Mouse (Mus musculus) gastrocnemius, postnatal 36 days (tissue): ENCODE results near the gene Csmd2. TPM values are rescaled to one million over a fixed set of nuclear protein-coding genes. Genes with fewer than 3 reads are reported as not detected.

Source experiments
- DNase-seq, 2 experiments: peaks; one replicate each; pipeline ENCODE4 v3.0.0; 2022
- intact Hi-C: fragments of 180-260 bp; cut with DNase I; formaldehyde crosslinking; loops from one replicate; pipeline ENCODE4 v1.15.1; 2025
- total RNA-seq, 2 experiments: library from RNA; stranded (reverse); gene quantifications; 2 replicates each; pipeline ENCODE4 v1.2.3; 2021

The Csmd2 gene
- total RNA-seq, 2 experiments from 2014 or later, result not detected

GRCm38 (mm10) chr4:128315328-128315727 is 327.7 kb downstream of the Csmd2 start:
- DNase-seq, result no peak
- intact Hi-C loops, result no loop called here

DNA sequence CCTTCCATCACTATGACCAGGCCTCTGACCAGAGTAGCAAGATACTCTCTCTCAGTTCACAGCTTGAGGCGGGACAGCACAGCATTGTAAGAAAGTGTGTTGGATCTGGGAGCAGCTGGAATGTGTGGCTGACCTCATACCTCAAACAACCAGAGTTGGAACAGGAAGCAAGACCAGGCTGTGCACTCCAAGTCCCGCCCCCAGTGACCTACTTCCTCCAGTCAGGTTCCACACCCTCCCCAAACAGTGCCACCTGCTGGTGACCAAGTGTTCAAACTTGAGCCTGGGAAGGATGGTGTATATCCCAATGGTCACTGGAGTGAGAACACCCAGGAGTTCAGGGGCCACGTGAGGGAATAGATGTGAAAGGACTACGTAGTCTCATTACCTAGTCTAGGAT is 330.3 kb downstream of the Csmd2 start:
- intact Hi-C loops, result no loop called here
- DNase-seq, result no peak

- intact Hi-C loops, result no loop called here
- no peak for DNase-seq
Measured at GRCm38 (mm10) chr4:128325511-128325910, 337.9 kb downstream of the Csmd2 start.

DNA sequence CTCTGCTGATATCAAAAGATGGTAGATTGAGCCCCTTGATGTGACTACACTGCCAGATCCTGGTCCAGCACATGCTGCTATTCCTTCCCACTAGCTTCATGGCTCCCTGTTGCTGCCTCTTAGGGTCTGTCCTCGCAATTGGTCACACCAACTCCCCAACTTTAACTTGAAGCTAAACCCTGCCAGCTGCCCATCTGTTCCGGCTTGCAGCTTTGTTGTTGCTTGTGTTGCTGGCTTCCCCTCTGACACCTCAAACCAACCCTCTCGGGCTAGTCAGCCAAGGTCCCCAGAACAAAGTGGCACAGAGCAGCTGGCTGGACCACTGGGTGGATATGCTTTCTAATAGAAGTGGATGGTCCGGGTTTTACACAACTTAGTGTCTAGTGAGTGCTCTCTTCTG is 339.1 kb downstream of the Csmd2 start:
- intact Hi-C loops, result no loop called here
- no peak for DNase-seq

DNA sequence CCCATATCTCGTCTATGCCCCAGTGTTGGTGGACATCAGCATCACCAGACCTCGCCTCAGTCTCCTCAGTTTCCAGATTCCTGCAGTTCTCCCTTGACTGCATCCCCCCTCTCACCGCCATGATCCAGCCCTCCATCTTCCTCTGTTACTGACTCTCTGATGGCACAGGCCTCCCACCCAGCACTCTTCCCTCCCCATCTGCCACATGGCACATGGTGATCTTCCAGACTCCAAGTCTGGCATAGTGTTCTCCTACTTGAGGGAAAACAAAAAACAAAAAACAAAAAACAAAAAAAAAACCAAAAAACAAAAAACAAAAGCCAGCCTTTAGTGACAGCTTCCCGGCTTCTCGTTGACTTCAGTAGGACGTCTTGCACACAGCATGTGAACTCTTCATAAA is 339.8 kb downstream of the Csmd2 start:
- no peak for DNase-seq
- intact Hi-C loops, result no loop called here

DNA sequence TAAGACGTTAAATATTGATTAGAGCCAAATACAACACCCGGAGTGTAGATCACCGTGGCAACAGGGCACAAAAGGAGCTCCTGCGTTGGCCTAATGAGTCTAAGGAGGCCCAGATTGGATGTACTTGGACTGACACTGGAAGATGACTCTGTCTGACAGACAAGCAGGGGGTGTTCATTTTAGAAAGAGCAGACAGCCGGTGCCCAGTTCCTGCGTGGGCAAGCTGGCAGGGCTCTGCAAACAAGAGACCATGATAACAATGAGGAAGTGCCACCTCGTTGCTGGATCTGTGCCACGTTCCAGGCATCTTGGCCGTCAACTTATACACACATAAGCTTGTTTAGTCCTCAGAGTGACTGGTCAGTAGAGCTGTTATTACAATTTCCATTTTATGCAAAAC is 342.9 kb downstream of the Csmd2 start:
- intact Hi-C loops, result no loop called here
- no peak for DNase-seq

- intact Hi-C loops, result no loop called here
- DNase-seq, result no peak
Measured at GRCm38 (mm10) chr4:128340457-128340856, 352.8 kb downstream of the Csmd2 start.

DNA sequence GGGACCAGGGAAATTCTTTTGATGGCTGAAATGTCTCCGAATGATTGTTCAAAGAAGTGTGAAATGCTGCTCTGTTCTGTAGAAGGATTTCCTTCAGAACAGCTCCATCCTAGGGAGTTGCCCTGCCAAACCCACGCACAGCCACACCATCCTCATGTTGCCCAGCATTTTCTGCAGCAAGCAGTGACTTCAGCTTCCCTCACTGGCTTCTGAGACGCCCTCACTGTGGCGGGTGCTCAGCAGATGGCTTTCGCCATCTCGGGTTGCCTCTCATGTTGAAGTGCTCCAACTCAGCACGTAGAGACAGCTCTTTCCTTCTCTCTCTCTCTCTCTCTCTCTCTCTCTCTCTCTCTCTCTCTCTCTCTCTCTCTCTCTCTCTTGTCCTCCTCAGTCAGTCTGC is 353.7 kb downstream of the Csmd2 start:
- intact Hi-C loops, result no loop called here
- no peak for DNase-seq

- no peak for DNase-seq
- intact Hi-C loops, result no loop called here
Measured at GRCm38 (mm10) chr4:128342208-128342607, 354.6 kb downstream of the Csmd2 start.

DNA sequence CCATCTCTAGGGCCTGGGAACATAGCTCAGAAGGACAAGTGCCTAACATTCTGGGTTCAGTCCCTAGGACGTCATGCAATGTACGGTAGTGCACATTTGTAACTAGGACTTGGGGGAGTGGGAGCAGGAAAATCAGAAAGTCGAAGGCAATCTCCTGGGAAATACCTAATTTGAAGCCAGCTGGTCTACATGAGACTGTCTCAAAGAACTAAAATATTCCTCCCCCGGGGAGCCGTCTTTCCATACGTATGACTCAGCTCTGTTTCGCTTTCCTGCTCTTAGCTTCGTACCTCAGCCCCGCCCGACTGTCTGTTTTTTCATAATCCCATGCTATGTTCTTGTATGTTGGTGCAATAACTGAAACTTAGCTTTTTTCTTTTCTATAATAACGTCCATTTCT is 371.1 kb downstream of the Csmd2 start:
- intact Hi-C loops, result no loop called here
- no peak for DNase-seq

GRCm38 (mm10) chr4:128365851-128366250 is 378.2 kb downstream of the Csmd2 start:
- no peak for DNase-seq
- intact Hi-C loops, result no loop called here

DNA sequence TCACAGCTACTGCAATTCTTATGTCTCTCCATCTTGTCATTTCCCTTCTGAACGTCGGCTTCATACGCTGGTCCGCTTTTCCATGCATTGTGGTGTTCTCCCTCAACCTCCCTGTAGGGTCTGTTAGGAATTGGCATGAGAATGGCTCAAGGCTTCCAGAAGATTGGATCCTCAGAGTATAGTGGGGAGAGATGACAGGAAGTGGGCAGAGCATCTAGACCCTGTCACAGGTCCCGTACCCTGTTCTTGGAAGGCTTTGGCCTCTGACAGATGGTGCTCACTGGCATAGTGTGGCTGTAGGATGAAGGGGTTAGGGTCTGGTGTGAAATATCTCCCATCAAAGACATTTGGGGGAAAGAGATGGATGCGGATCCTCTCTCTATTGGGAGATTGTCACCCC is 380.4 kb downstream of the Csmd2 start:
- DNase-seq, result no peak
- intact Hi-C loops, result no loop called here

- no peak for DNase-seq
- intact Hi-C loops, result no loop called here
Measured at GRCm38 (mm10) chr4:128371766-128372165, 384.1 kb downstream of the Csmd2 start.

DNA sequence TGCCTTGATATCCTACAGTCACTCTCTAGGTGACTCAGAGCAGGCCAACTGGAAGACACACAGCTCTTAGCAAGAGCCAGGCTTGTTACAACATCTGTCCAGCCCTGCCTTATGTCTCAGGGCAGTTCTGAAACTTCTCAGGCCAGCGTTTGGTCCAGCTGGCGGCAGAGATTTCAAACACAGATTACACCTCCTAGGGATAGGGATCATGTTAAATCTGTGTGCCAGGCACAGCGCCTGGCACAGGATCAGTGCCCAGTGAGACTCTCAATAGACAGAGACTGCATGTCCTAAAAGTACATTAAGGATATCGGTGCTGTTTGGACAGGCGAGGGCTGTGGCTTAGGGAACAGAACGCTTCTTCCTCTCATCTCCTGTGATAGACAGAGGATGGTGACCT is 385.5 kb downstream of the Csmd2 start:
- intact Hi-C loops, result no loop called here
- DNase-seq, result no peak

DNA sequence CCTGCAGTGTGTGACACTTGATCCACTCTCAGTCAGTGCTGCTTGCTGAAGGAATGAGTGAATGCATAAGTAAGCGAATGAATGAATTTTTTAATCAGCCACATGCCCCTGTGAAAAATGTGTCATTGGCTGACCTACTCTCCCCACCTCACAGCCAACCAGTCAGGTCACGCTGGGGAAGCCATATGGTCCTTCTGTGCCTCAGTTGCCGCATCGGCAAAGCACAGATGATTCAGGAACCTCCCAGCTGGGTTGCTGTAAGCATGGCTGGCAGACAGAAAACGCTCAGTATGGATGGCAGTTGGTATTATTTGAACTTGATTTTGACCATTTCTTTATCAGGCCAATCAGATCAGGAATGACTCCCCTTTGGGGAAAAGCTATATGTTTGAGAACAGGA is 386.4 kb downstream of the Csmd2 start:
- intact Hi-C loops, result no loop called here
- no peak for DNase-seq

DNA sequence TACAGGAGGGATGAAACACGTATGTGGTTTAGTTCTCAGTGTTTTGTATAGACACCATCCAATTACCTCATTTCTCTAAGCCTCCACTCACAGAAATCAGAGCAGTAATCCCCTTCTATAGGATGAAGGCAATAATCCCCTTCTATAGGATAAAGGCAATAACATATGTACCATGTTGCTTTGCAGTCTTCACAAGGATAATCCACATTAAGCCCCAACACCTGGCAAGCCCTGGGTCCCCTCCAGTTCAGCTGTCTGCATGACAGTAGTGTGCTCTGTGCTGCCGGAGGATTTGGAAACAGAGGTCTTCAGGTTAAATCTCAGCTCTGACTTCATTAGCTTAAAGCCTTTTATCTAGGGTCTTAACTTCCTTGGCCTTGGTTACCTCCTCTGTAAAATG is 391.3 kb downstream of the Csmd2 start:
- intact Hi-C loops, result no loop called here
- DNase-seq, result no peak

DNA sequence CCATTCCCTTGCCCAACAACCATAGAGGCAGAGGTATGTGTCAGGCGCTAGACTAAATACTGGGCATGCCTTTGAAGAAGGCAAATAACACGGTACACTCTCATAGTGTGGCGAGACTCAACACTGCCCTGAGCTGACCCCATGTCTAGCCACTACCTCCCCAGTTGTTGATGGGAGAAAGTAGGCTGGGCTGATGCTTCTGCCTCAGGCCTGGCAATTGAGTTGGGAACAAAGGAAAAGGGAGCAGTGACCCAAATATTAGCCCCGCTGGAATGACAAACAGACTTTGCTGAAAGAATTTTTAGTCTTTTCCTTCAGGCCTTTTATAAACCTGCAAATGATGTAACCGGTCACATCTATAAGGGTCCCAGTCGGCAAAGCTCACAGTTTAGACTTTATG is 393.7 kb downstream of the Csmd2 start:
- intact Hi-C loops, result no loop called here

DNA sequence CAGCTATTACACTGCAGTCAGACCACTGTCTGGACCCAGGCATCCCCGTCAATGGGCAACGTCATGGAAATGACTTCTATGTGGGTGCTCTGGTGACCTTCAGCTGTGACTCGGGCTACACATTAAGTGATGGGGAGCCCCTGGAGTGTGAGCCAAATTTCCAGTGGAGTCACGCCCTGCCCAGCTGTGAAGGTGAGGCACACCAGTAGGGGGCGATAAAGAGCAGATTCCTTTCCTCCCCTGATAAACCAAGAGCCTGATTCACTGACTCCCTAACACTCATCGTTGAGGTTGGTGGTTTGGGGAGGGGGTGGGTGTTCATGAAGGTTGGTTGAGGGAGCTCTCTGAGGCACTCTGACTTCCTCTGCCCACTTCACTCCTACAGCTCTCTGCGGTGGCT is 396.1 kb downstream of the Csmd2 start:
- no peak for DNase-seq
- intact Hi-C loops, result no loop called here

More for the DNA sequence above, 393.7 kb downstream of the Csmd2 start:
- DNase-seq, result no peak

- DNase-seq, result no peak
- intact Hi-C loops, result no loop called here
Measured at GRCm38 (mm10) chr4:128391484-128391883, 403.8 kb downstream of the Csmd2 start.

GRCm38 (mm10) chr4:128392279-128392678 is 404.6 kb downstream of the Csmd2 start:
- intact Hi-C loops, result no loop called here

DNA sequence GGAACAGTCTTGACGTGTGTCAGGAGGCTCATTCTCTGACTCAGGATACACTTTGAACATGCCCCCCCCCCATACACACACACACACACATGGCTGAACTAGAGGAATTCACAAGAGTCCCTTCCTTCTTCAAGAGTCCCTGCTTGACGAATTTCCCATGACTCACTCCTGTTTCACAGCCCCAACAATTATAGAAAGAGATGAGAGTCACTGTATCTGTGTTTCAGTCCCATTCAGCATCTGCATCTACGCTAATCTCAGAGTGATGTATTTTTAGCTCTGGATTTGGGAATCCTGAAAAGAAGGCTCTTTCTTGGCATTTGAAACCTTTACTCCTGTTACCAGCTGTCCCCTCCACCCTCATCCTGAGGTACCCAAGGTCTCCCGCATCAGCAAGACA is 406.2 kb downstream of the Csmd2 start:
- DNase-seq, result no peak
- intact Hi-C loops, result no loop called here

More at GRCm38 (mm10) chr4:128392279-128392678, 404.6 kb downstream of the Csmd2 start:
- DNase-seq, result no peak

DNA sequence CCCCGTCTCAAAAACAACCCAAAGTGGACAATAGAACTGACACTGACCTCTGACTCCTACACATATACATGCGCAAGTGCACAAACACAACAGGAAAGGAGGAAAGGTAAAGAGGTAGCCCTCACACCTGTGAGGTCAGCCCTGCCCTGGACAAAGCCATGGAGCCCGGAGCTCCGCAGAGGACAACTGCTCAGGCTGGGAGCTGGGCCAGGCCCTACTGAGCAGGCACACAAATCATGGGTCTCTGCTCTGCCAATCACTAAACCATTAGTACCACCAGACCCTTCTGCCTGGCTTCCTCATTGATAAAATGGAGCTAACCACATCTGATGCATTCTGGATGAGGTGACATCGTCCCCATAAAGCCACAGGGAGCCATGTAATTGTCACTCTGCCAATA is 409.0 kb downstream of the Csmd2 start:
- intact Hi-C loops, result no loop called here
- DNase-seq, result no peak

GRCm38 (mm10) chr4:128397804-128398203 is 410.1 kb downstream of the Csmd2 start:
- no peak for DNase-seq
- intact Hi-C loops, result no loop called here

DNA sequence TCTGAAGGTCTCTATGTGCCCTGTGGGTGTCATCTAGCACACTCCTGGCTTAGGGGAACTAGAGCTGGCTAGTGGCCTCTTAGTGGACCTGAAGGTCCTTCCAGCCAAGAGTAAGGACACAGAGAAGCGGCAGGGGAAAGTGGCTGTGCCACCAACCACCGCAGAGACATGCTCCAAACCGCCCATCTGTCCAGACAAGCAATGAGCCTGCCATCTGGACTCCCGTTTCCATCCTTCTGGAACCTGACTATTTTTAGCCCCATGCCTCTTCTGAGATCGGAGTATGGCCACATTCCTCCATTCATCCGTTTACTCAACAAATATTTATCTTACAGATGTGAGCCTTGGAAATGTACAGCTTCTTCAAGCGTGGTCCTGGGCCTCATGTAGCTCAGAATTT is 411.3 kb downstream of the Csmd2 start:
- intact Hi-C loops, result no loop called here
- no peak for DNase-seq
